Mouse (Mus musculus) CH12.LX (cell line): ENCODE data around the gene Pxmp4. TPM values are rescaled to one million over a fixed set of nuclear protein-coding genes. Genes with fewer than 3 reads are reported as not detected.

Experiments
- DNase-seq: peaks from one replicate; pipeline ENCODE4 v3.0.0-alpha.2; 2013; ENCODE audit errors: extremely low read depth
- H3K27ac ChIP-seq: 2 replicates; pipeline ENCODE4 v1.5.1; 2012; ENCODE audit warnings: low read depth, mild to moderate bottlenecking, control low read depth, moderate library complexity; ENCODE audit not compliant: insufficient read depth
- H3K27me3 ChIP-seq: replicated peaks from 2 replicates; pipeline ENCODE3; 2012; ENCODE audit warnings: inconsistent platforms
- H3K36me3 ChIP-seq, 2 experiments: replicated peaks in 1 of 2; 2 replicates each; pipeline versions ENCODE3 to v1.6.1; 2012; ENCODE audit warnings: inconsistent platforms in 1 of 2, low read length in 1 of 2, mild to moderate bottlenecking in 1 of 2, mixed read lengths in 1 of 2, moderate library complexity in 1 of 2; ENCODE audit not compliant: control insufficient read depth in 1 of 2, insufficient read depth in 1 of 2
- H3K4me1 ChIP-seq, 2 experiments: 2 replicates each; pipeline ENCODE4 v1.6.1; 2012; ENCODE audit warnings: inconsistent platforms in 1 of 2, moderate library complexity in 1 of 2; ENCODE audit not compliant: insufficient read depth in 2 of 2, control insufficient read depth in 1 of 2
- H3K4me2 ChIP-seq: 2 replicates; pipeline ENCODE4 v1.6.1; 2012; ENCODE audit warnings: low read depth, mild to moderate bottlenecking, control low read depth; ENCODE audit not compliant: poor library complexity, insufficient read depth, severe bottlenecking
- H3K4me3 ChIP-seq, 3 experiments: fragments of 150-350 bp in 1 of 3; sonication (generic) in 1 of 3; replicated peaks in 1 of 3; 2 replicates each; pipeline versions ENCODE3 to v1.5.1; 2011 to 2012; ENCODE audit warnings: low read depth in 2 of 3, low read length in 2 of 3, mild to moderate bottlenecking in 2 of 3, moderate library complexity in 2 of 3, control low read depth in 1 of 3, improper control_type of control experiment in 1 of 3, inconsistent platforms in 1 of 3, mixed read lengths in 1 of 3; ENCODE audit not compliant: poor library complexity in 1 of 3
- H3K79me2 ChIP-seq: replicated peaks from 2 replicates; pipeline ENCODE4 v1.6.1; 2012; ENCODE audit warnings: mild to moderate bottlenecking, moderate library complexity; ENCODE audit not compliant: control insufficient read depth, poor library complexity, insufficient read depth, severe bottlenecking; ENCODE audit errors: extremely low read depth
- H3K9ac ChIP-seq: 2 replicates; pipeline ENCODE4 v1.6.1; 2012; ENCODE audit warnings: low read depth, mild to moderate bottlenecking, control low read depth, moderate library complexity; ENCODE audit not compliant: insufficient read depth
- H3K9me3 ChIP-seq: replicated peaks from 2 replicates; pipeline ENCODE3; 2012; ENCODE audit warnings: low read length, inconsistent platforms, mixed read lengths
- BHLHE40 ChIP-seq: IDR thresholded peaks from 2 replicates; pipeline ENCODE4 v1.6.1; 2011; ENCODE audit warnings: mild to moderate bottlenecking, low read depth, low read length, improper control_type of control experiment
- CHD1 ChIP-seq: IDR thresholded peaks from 2 replicates; pipeline ENCODE4 v1.6.1; 2012; ENCODE audit warnings: low read depth, low read length, improper control_type of control experiment, inconsistent platforms
- CHD2 ChIP-seq: IDR thresholded peaks from 2 replicates; pipeline ENCODE4 v1.6.1; 2011; ENCODE audit warnings: low read length, improper control_type of control experiment
- GABPA ChIP-seq: IDR thresholded peaks from 2 replicates; pipeline ENCODE4 v1.6.1; 2012; ENCODE audit warnings: low read depth, low read length, improper control_type of control experiment, inconsistent platforms; ENCODE audit not compliant: insufficient replicate concordance
- IRF4 ChIP-seq: IDR thresholded peaks from 2 replicates; pipeline ENCODE4 v1.6.1; 2014; ENCODE audit warnings: low read depth, mild to moderate bottlenecking, inconsistent platforms, low read length, improper control_type of control experiment
- MAX ChIP-seq: IDR thresholded peaks from 2 replicates; pipeline ENCODE4 v1.6.1; 2011; ENCODE audit warnings: low read length, improper control_type of control experiment
- MEF2A ChIP-seq: IDR thresholded peaks from 2 replicates; pipeline ENCODE4 v1.6.1; 2014; ENCODE audit warnings: low read depth, mild to moderate bottlenecking, inconsistent platforms, low read length, improper control_type of control experiment, borderline replicate concordance
- MXI1 ChIP-seq: IDR thresholded peaks from 2 replicates; pipeline ENCODE4 v1.6.1; 2011; ENCODE audit warnings: mild to moderate bottlenecking, low read depth, low read length, improper control_type of control experiment
- NELFE ChIP-seq: IDR thresholded peaks from 2 replicates; pipeline ENCODE4 v1.6.1; 2011; ENCODE audit warnings: low read depth, low read length, improper control_type of control experiment
- POLR2A ChIP-seq: IDR thresholded peaks from 2 replicates; pipeline ENCODE4 v1.6.1; 2011; ENCODE audit warnings: low read depth, mild to moderate bottlenecking, improper control_type of control experiment, low read length
- POLR2AphosphoS2 ChIP-seq: IDR thresholded peaks from 2 replicates; pipeline ENCODE4 v1.6.1; 2011; ENCODE audit warnings: low read depth, low read length, improper control_type of control experiment
- RAD21 ChIP-seq: IDR thresholded peaks from 2 replicates; pipeline ENCODE4 v1.6.1; 2011; ENCODE audit warnings: low read depth, mild to moderate bottlenecking, low read length, improper control_type of control experiment, moderate library complexity
- RCOR1 ChIP-seq: conservative IDR thresholded peaks from 2 replicates; pipeline ENCODE4 v1.6.1; 2012; ENCODE audit warnings: low read depth, mild to moderate bottlenecking, inconsistent platforms, low read length, improper control_type of control experiment
- SIN3A ChIP-seq: IDR thresholded peaks from 2 replicates; pipeline ENCODE4 v1.6.1; 2012; ENCODE audit warnings: low read length, improper control_type of control experiment, inconsistent platforms
- SMC3 ChIP-seq: IDR thresholded peaks from 2 replicates; pipeline ENCODE4 v1.6.1; 2011; ENCODE audit warnings: low read depth, low read length, improper control_type of control experiment
- TCF12 ChIP-seq: IDR thresholded peaks from 2 replicates; pipeline ENCODE4 v1.6.1; 2014; ENCODE audit warnings: low read depth, mild to moderate bottlenecking, inconsistent platforms, low read length, improper control_type of control experiment
- USF1 ChIP-seq: IDR thresholded peaks from 2 replicates; pipeline ENCODE4 v1.6.1; 2014; ENCODE audit warnings: low read depth, mild to moderate bottlenecking, inconsistent platforms, low read length, improper control_type of control experiment
- ZC3H11A ChIP-seq: IDR thresholded peaks from 2 replicates; pipeline ENCODE4 v1.6.1; 2012; ENCODE audit warnings: low read depth, mild to moderate bottlenecking, inconsistent platforms, low read length, improper control_type of control experiment
- ZKSCAN1 ChIP-seq: IDR thresholded peaks from 2 replicates; pipeline ENCODE4 v1.6.1; 2012; ENCODE audit warnings: low read depth, inconsistent platforms, low read length, improper control_type of control experiment, borderline replicate concordance
- dilution Hi-C: fragments of 300-500 bp; cut with MboI; formaldehyde crosslinking; loops from 2 replicates; pipeline ENCODE4 v1.14.3; 2020; ENCODE audit warnings: low sequenced_read_pairs; ENCODE audit not compliant: extremely low pct_unique_long_range_greater_than_20kb, extremely low pct_ligation_motif_present
- in situ Hi-C: fragments of 300-500 bp; cut with MboI; formaldehyde crosslinking; loops from 3 replicates; pipeline ENCODE4 v1.14.3; 2019; ENCODE audit warnings: low sequenced_read_pairs, low pct_ligation_motif_present, low pct_unique_long_range_greater_than_20kb, mixed read lengths
- polyA plus RNA-seq: library from polyadenylated mRNA; unstranded; fragments of >175 nt; gene quantifications from 2 replicates; pipeline ENCODE4 v1.2.1, GENCODE M21; 2012; ENCODE audit warnings: low read depth; ENCODE audit not compliant: insufficient read length
- total RNA-seq, 2 experiments: library from RNA; depleted of rRNA; stranded (reverse); fragments of 300-350 nt in 1 of 2; fragments of >200 nt in 1 of 2; gene quantifications; 2 replicates each; pipeline ENCODE4 v1.2.3; 2012 to 2014

Pxmp4 gene
- total and polyA plus RNA-seq, 3 experiments, result 6.0 to 9.4 (median 7.6) TPM

DNA sequence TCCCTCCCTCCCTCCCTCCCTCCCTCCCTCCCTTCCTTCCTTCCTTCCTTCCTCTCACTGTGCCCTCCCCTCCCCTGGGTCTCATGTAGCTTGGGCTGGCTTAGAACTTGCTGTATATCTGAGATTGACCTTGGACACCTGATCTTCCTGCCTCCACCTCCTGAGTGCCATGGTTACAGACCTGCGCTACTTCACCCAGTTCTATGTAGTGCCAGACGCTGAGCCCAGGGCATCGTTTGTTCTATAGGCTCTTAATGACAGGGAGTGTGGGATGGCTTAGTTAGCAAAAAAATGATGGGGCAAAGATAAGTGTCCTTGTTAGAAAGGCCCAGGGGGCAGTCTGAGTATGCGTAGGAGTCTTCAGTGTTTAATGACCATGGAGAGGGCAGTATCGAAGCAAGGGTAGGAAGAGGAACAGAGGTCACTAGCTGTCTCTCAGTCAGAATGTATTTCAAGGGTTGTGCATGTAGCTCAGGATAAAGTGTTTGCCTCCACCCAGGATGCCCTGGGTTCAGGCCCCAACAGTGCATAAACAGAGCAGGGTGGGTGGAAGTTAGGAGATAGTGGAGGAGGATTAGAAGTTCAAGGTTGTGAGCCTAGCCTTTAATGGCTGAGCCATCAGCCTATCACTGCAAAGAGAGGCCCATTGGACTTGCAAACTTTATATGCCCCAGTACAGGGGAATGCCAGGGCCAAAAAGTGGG is 29.7 kb upstream of the Pxmp4 start:
- dilution Hi-C loops, result no loop called here

GRCm38 (mm10) chr2:154632203-154632780 is 28.8 kb upstream of the Pxmp4 start:
- DNase-seq, result no peak
- Histone ChIP-seq H3K4me1 (no peaks in the 10 kb centered on the region), H3K9ac (no peak overlapping the region), H3K27ac (no peak overlapping the region), H3K79me2 (no peaks in the 10 kb centered on the region), H3K27me3 (no peaks in the 10 kb centered on the region), H3K4me3 (no peak overlapping the region), H3K4me2 (no peak overlapping the region), H3K36me3 (peaks cover 0 to 65% of the 10 kb centered on the region in 2 experiments), H3K9me3 (no peaks in the 10 kb centered on the region)
- in situ Hi-C loops (no loop called here), dilution Hi-C loops (no loop called here)
- no peak for TF ChIP-seq MAX
- TF ChIP-seq MXI1, result no peak
- no peak for TF ChIP-seq RAD21
- no peak for TF ChIP-seq ZKSCAN1
- no peak for TF ChIP-seq USF1
- TF ChIP-seq GABPA, result no peak
- TF ChIP-seq POLR2A, result no peak
- TF ChIP-seq CHD1, result no peak
- TF ChIP-seq CHD2, result no peak
- TF ChIP-seq MEF2A, result no peak
- TF ChIP-seq NELFE, result no peak
- no peak for TF ChIP-seq POLR2AphosphoS2
- no peak for TF ChIP-seq BHLHE40
- no peak for TF ChIP-seq SIN3A
- no peak for TF ChIP-seq SMC3
- no peak for TF ChIP-seq IRF4

More for the DNA sequence above, 29.7 kb upstream of the Pxmp4 start:
- Histone ChIP-seq H3K4me1 (no peaks in the 10 kb centered on the region), H3K9ac (no peak overlapping the region), H3K27me3 (no peaks in the 10 kb centered on the region), H3K9me3 (peaks cover 5% of the 10 kb centered on the region), H3K27ac (no peak overlapping the region), H3K4me3 (no peak overlapping the region), H3K79me2 (no peaks in the 10 kb centered on the region), H3K4me2 (no peak overlapping the region), H3K36me3 (peaks cover 5 to 67% of the 10 kb centered on the region in 2 experiments)
- no peak for DNase-seq
- TF ChIP-seq TCF12 (no peak), CHD1 (no peak), ZC3H11A (no peak), RCOR1 (no peak)
- in situ Hi-C loops, result no loop called here
